Mouse (Mus musculus) lung, embryonic 14.5 days (tissue): Measurements from ENCODE around the gene Syt5. TPM values are rescaled to one million over a fixed set of nuclear protein-coding genes. Genes with fewer than 3 reads are reported as not detected.

Source experiments
- ATAC-seq: fragments of 200-750 bp; cut with Nextera tagmentation; 2 replicates; pipeline ENCODE4 v1.8.0; 2017; ENCODE audit warnings: mild to moderate bottlenecking, moderate TSS enrichment, moderate library complexity; ENCODE audit not compliant: insufficient read depth
- DNase-seq: peaks from one replicate; pipeline ENCODE4 v3.0.0-alpha.2; 2015
- H3K27ac ChIP-seq: fragments of 300-500 bp; sonication (generic); 2 replicates; pipeline ENCODE4 v1.5.1; 2014; ENCODE audit warnings: low read depth, mild to moderate bottlenecking, moderate library complexity
- H3K27me3 ChIP-seq: fragments of 300-500 bp; sonication (generic); 2 replicates; pipeline ENCODE4 v1.6.1; 2014; ENCODE audit warnings: low read length, control low read depth; ENCODE audit not compliant: insufficient read depth
- H3K36me3 ChIP-seq: fragments of 300-500 bp; sonication (generic); 2 replicates; pipeline ENCODE4 v1.6.1; 2014; ENCODE audit warnings: control low read depth; ENCODE audit not compliant: insufficient read depth
- H3K4me1 ChIP-seq: fragments of 300-500 bp; sonication (generic); 2 replicates; pipeline ENCODE4 v1.6.1; 2014; ENCODE audit warnings: antibody characterized with exemption, control low read depth; ENCODE audit not compliant: insufficient read depth
- H3K4me2 ChIP-seq: fragments of 300-500 bp; sonication (generic); 2 replicates; pipeline ENCODE4 v1.6.1; 2014; ENCODE audit warnings: mild to moderate bottlenecking
- H3K4me3 ChIP-seq: fragments of 300-500 bp; sonication (generic); 2 replicates; pipeline ENCODE4 v1.5.1; 2014; ENCODE audit warnings: low read depth, low read length
- H3K9ac ChIP-seq: fragments of 300-500 bp; sonication (generic); 2 replicates; pipeline ENCODE4 v1.6.1; 2014
- H3K9me3 ChIP-seq: fragments of 300-500 bp; sonication (generic); 2 replicates; pipeline ENCODE4 v1.6.1; 2016; ENCODE audit warnings: low read depth, low read length, control low read depth
- CTCF ChIP-seq: IDR thresholded peaks from 2 replicates; pipeline ENCODE4 v1.5.1; 2016; ENCODE audit warnings: antibody characterized with exemption, low read depth
- WGBS: fragments of 180-500 bp; shearing (Covaris S2); extraction: QIAGEN DNeasy Blood & Tissue Kit; methylation state at CpG from one replicate; pipeline ENCODE4 v1.1.7; 2014; 5-methylcytosine and 5-hydroxymethylcytosine counted together
- polyA plus RNA-seq: library from polyadenylated mRNA; unstranded; fragments of >200 nt; fragmentation: Nextera tagmentation; extraction: Ambion mirVana; gene quantifications from 2 replicates; pipeline ENCODE4 v1.2.1, GENCODE M21; 2014

Gene Syt5
- polyA plus RNA-seq, 1 experiment from 2014 or later, result 3.9 TPM

DNA sequence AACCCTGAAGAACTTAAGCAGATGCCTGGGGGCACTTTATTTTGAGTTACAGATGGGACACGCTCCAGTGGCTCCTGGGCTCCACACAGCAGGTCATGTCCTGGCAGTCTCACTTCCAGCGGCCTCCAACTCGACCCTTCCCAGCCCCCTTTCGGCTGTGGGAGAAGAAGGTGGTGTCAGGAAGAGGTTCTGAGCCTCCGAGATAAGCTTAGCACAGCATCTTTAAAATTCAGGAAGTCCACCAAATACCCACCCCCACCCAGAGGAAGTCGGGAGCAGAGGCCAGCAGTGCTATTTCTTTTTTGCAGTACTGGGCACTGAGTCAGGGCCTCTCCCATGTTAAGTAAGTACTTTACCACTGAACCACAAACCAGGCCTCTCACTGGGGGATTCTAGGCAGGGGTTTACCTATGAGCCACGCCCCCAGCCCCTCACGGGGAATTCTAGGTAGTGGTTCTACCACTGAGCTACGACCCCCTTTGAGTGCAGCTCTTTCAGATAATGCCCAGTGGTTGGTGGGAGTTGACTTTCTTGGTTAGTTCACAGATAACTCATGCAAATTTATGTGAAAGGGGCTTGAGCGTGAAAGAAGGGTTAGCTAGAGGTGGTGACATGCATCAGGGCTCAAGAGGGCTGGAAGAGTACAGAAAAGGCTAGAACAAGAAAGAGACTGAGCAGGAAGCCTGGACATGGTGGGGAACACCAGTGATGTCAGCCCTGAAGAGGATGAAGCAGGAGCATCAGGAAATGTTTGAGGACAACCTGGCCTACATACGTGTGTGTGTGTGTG lies 42.5 kb downstream of the Syt5 start:
- Histone ChIP-seq H3K9ac (no peak overlapping the region), H3K27me3 (no peaks in the 10 kb centered on the region), H3K36me3 (no peaks in the 10 kb centered on the region), H3K27ac (no peak overlapping the region), H3K4me2 (no peak overlapping the region), H3K4me1 (peaks cover 5% of the 10 kb centered on the region; the same call in 1 of the 2 replicates), H3K4me3 (no peak overlapping the region), H3K9me3 (no peaks in the 10 kb centered on the region)
- WGBS, result 54% methylated on average over 11 of the region's 11 CpGs
- no peak for ATAC-seq
- DNase-seq, result no peak
- no peak for TF ChIP-seq CTCF

DNA sequence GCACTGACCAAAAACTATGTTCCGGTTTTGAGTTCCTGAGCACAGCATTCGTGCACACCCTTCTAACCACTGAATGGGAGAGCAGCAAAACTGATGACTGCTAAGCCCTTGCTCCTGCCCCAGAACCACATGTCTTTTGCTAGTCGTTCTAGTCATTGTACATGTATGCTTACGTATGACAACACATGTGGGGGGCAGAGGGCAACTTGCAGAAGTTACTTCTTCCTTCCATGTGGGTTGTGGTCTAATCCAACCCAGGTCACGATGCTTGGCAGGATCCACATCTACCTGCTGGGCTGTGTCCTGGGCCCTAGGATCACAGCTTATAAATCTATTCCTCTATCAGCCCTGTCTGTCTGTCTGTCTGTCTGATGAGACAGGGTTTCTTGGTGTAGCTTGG lies 43.5 kb downstream of the Syt5 start:
- H3K27ac ChIP-seq, result no peak overlapping the region
- H3K4me3 ChIP-seq, result no peak overlapping the region
- 82% methylated on average over 5 of the region's 5 CpGs for WGBS
- H3K9ac ChIP-seq, result no peak overlapping the region
- H3K4me2 ChIP-seq, result no peak overlapping the region
- peaks cover 7% of the 10 kb centered on the region; the same call in 1 of the 2 replicates for H3K4me1 ChIP-seq
- no peak for DNase-seq
- TF ChIP-seq CTCF, result no peak
- no peaks in the 10 kb centered on the region for H3K27me3 ChIP-seq
- no peak for ATAC-seq
- H3K9me3 ChIP-seq, result no peaks in the 10 kb centered on the region
- H3K36me3 ChIP-seq, result no peaks in the 10 kb centered on the region

GRCm38 (mm10) chr7:4503100-4503499 lies 44.2 kb downstream of the Syt5 start:
- DNase-seq (no peak), ATAC-seq (no peak)
- H3K27me3 ChIP-seq, result no peaks in the 10 kb centered on the region
- no peak for TF ChIP-seq CTCF
- H3K27ac ChIP-seq, result no peak overlapping the region
- H3K4me1 ChIP-seq, result peaks cover 12% of the 10 kb centered on the region
- H3K9ac ChIP-seq, result no peak overlapping the region
- no peaks in the 10 kb centered on the region for H3K9me3 ChIP-seq
- no peak overlapping the region for H3K4me3 ChIP-seq
- no peaks in the 10 kb centered on the region for H3K36me3 ChIP-seq
- peak overlapping the region; percentile 80; the same call in 1 of the 2 replicates for H3K4me2 ChIP-seq
- 78% methylated on average over 4 of the region's 4 CpGs for whole genome bisulfite sequencing

DNA sequence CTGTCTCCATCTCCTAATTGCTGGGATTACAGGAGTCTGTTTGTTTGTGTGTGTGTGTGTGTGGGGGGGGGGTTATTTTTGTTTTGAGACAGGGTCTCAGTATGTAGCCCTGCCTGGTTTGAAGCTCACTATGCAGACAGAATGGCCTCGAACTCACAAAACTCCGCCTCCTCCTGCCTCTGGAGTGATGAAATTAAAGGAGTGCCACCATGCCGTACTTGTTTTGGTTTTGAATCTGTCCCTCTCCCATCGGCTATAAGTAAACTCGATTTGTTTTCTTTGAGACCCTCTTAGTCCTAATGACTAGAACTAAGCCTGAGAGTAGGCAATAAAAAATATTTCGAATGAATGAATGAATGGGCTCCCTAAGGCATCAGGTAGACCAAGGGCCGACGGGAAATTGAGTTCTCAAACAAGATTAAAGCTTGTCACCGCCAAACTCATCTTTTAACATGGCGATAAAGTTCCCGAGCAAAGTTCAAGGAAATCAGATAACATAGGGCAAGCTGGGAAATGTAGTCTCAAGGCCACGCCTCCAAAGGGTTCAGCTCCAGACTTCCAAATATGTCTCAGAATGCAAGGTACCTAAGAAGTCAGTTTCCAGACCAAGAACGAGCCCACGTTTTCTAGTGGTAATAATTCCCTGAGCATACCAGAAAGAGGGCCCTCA lies 44.8 kb downstream of the Syt5 start:
- no peak for TF ChIP-seq CTCF
- H3K27me3 ChIP-seq, result no peaks in the 10 kb centered on the region
- H3K4me1 ChIP-seq, result peaks cover 12% of the 10 kb centered on the region
- no peaks in the 10 kb centered on the region for H3K9me3 ChIP-seq
- H3K4me2 ChIP-seq, result peak overlapping the region; percentile 80
- H3K4me3 ChIP-seq, result peak overlapping the region; percentile 87
- WGBS, result 13% methylated on average over 14 of the region's 14 CpGs
- H3K27ac ChIP-seq, result peak overlapping the region; percentile 91; the same call in 1 of the 2 replicates
- ATAC-seq (peak; percentile 3; the same call in 1 of the 2 replicates), DNase-seq (peak; percentile 73)
- H3K36me3 ChIP-seq, result no peaks in the 10 kb centered on the region
- peak overlapping the region; percentile 92; the same call in 1 of the 2 replicates for H3K9ac ChIP-seq

GRCm38 (mm10) chr7:4501558-4502397 lies 45.6 kb downstream of the Syt5 start, which contains the start of gene Ppp1r12c:
Gene Ppp1r12c (minus strand): TSS chr7:4501680.
- ATAC-seq (peak; percentile 94), DNase-seq (peak; percentile 97)
- peak within 1 kb of the TSS; percentile 92 for H3K9ac ChIP-seq
- H3K36me3 ChIP-seq, result peaks cover 8% of the 10 kb centered on the region
- H3K4me1 ChIP-seq, result peaks cover 12% of the 10 kb centered on the region
- WGBS, result under 1% methylated on average over 62 of the region's 62 CpGs
- H3K4me3 ChIP-seq, result peak within 1 kb of the TSS; percentile 87
- peak within 1 kb of the TSS; percentile 80 for H3K4me2 ChIP-seq
- TF ChIP-seq CTCF, result no peak
- no peaks in the 10 kb centered on the region for H3K9me3 ChIP-seq
- no peaks in the 10 kb centered on the region for H3K27me3 ChIP-seq
- H3K27ac ChIP-seq, result peak within 1 kb of the TSS; percentile 91

- Histone ChIP-seq H3K27me3 (no peaks in the 10 kb centered on the region), H3K27ac (peak overlapping the region; percentile 91), H3K4me2 (peak overlapping the region; percentile 80), H3K9ac (peak overlapping the region; percentile 92), H3K4me1 (peaks cover 12% of the 10 kb centered on the region), H3K36me3 (peaks cover 14% of the 10 kb centered on the region), H3K9me3 (no peaks in the 10 kb centered on the region), H3K4me3 (peak overlapping the region; percentile 87)
- WGBS, result under 1% methylated on average over 52 of the region's 52 CpGs
- DNase-seq (peak; percentile 40), ATAC-seq (peak; percentile 37)
- TF ChIP-seq CTCF, result no peak
Observed at GRCm38 (mm10) chr7:4500892-4501471, 46.4 kb downstream of the Syt5 start.
